Mouse (Mus musculus) embryonic fibroblast, embryonic 13.5 days (primary cell): ENCODE results near the gene Nudt14.

ENCODE experiments used
- CTCF ChIP-seq: IDR thresholded peaks from 2 replicates; pipeline ENCODE4 v1.5.1; 2011; ENCODE audit warnings: mild to moderate bottlenecking, control low read depth, low read length, moderate library complexity, borderline replicate concordance; ENCODE audit not compliant: insufficient read depth
- POLR2A ChIP-seq: IDR thresholded peaks from 2 replicates; pipeline ENCODE4 v1.6.1; 2011; ENCODE audit warnings: low read depth, mild to moderate bottlenecking, control low read depth, low read length, moderate library complexity

- TF ChIP-seq CTCF, result no peak
- no peak for TF ChIP-seq POLR2A
Measured at GRCm38 (mm10) chr12:112977156-112977555, 35.2 kb upstream of the Nudt14 start.
